In genomic region chrX:159442128-159442527, GRCm38 (mm10) we compare ENCODE assay signal across 9 mouse cellular contexts. TPM values are rescaled to one million over a fixed set of nuclear protein-coding genes. Genes with fewer than 3 reads are reported as not detected.
A peak's percentile ranks its signal among the peaks of the same experiment; 100 is the strongest.
DNase-seq lines count a peak whose midpoint lies in the region; ATAC-seq lines count a peak whose summit lies in the region.
"Had no signal": no experiment of that assay in that cellular context is flagged by ENCODE, and none has a peak within 500 bp of the region (broad histone marks: within the 10 kb centered on the region; RNA-seq: fewer than 3 reads in every experiment).

No protein-coding gene starts in this region.

- intact Hi-C loops in heart, postnatal 36 days (cut with DNase I): loop anchor here (2.0 to 10.0 kb wide), 3 partner anchors 165 to 730 kb away; no protein-coding TSS in a partner anchor

- H3K4me3 ChIP-seq in liver, embryonic 13.5 days (replicated peaks): no peak overlapping the region
- H3K4me3 ChIP-seq: myocyte had no signal

- DNase-seq in heart, adult 18-20 months: peak; percentile 9 to 22
- no peak for DNase-seq in heart, adult 11 months
- peak; percentile 2 for DNase-seq in thymus, postnatal 0 days (ENCODE audit: low spot score)
- DNase-seq in thymus, postnatal 10 days (ENCODE audit: low spot score in 2 of 2): no peak
- DNase-seq in cerebellum, adult 9-10 months: peak; percentile 21
- peak; percentile 2 to 19 for DNase-seq in heart, postnatal 36 days
- peak; percentile 3 for DNase-seq in liver, embryonic 13.5 days
- peak; percentile 33 for DNase-seq in right cerebral cortex, postnatal 4 days

- no peaks in the 10 kb centered on the region for H3K4me1 ChIP-seq in liver, embryonic 13.5 days (replicated peaks)

- no peak for ATAC-seq in liver, embryonic 13.5 days (ENCODE audit: low read depth)

- no peaks in the 10 kb centered on the region for H3K27me3 ChIP-seq in liver, embryonic 13.5 days

- H3K9ac ChIP-seq in liver, embryonic 13.5 days: no peak overlapping the region

- no peaks in the 10 kb centered on the region for H3K9me3 ChIP-seq in liver, embryonic 13.5 days (replicated peaks)

- WGBS in liver, embryonic 13.5 days (ENCODE audit: insufficient replicate concordance): 32% methylated on average over 3 of the region's 3 CpGs

- H3K36me3 ChIP-seq in liver, embryonic 13.5 days: no peaks in the 10 kb centered on the region

- H3K27ac ChIP-seq in liver, embryonic 13.5 days: no peak overlapping the region

- no peak overlapping the region for H3K4me2 ChIP-seq in liver, embryonic 13.5 days

RNA-seq across cellular contexts. Expression of gene Map7d2, which starts 27.8 kb away (rescaled TPM):
- total RNA-seq in heart, adult 18-20 months (2021): under 1 TPM; 0.74 to 0.87 TPM
- polyA plus RNA-seq in thymus, postnatal 0 days (2015; fragmentation: Nextera tagmentation; extraction: Ambion mirVana): 0.26 and 0.29 TPM in 2 replicates
- total RNA-seq in heart, postnatal 36 days (2021): under 1 TPM; 0.44 to 0.81 TPM
- polyA plus RNA-seq in liver, embryonic 13.5 days (2015; fragmentation: Nextera tagmentation; extraction: Ambion mirVana): 0.08 and 0.10 TPM in 2 replicates

Comparison
In these comparisons a context has a peak if more than half of its experiments do, and no peak if none do; other contexts are left out.
1. DNase-seq: peak in heart, adult 18-20 months (2 of 2), thymus, postnatal 0 days (single experiment), cerebellum, adult 9-10 months (single experiment), heart, postnatal 36 days (2 of 2), liver, embryonic 13.5 days (single experiment) and right cerebral cortex, postnatal 4 days (single experiment); none in heart, adult 11 months (single experiment) and thymus, postnatal 10 days (0 of 2).